Mouse (Mus musculus) ES-E14 (cell line): Measurements from ENCODE around the gene Tmem120b. TPM values are rescaled to one million over a fixed set of nuclear protein-coding genes. Genes with fewer than 3 reads are reported as not detected.

Experiments
- DNase-seq: peaks from one replicate; pipeline ENCODE4 v3.0.0-alpha.2; 2013; ENCODE audit warnings: low read depth, low spot score
- H3K27ac ChIP-seq: 2 replicates; pipeline ENCODE4 v1.5.1; 2012; ENCODE audit warnings: low read depth, mild to moderate bottlenecking, low read length, moderate library complexity, mixed read lengths; ENCODE audit not compliant: poor library complexity, insufficient read depth, severe bottlenecking
- H3K36me3 ChIP-seq: 2 replicates; pipeline ENCODE4 v1.6.1; 2012; ENCODE audit warnings: mild to moderate bottlenecking, low read length, moderate library complexity, mixed read lengths; ENCODE audit not compliant: control insufficient read depth, poor library complexity, insufficient read depth, severe bottlenecking
- H3K4me1 ChIP-seq, 2 experiments: fragments of 150-350 bp in 1 of 2; sonication (generic) in 1 of 2; 2 replicates each; pipeline ENCODE4 v1.6.1; 2012; ENCODE audit warnings: low read length in 2 of 2, mild to moderate bottlenecking in 1 of 2, mixed read lengths in 1 of 2; ENCODE audit not compliant: control insufficient read depth in 2 of 2, insufficient read depth in 2 of 2, poor library complexity in 1 of 2
- H3K4me3 ChIP-seq, 2 experiments: fragments of 150-350 bp in 1 of 2; sonication (generic) in 1 of 2; 2 replicates each; pipeline ENCODE4 v1.5.1; 2012; ENCODE audit warnings: low read length in 2 of 2, low read depth in 1 of 2, mild to moderate bottlenecking in 1 of 2, mixed read lengths in 1 of 2; ENCODE audit not compliant: insufficient read depth in 1 of 2, poor library complexity in 1 of 2, severe bottlenecking in 1 of 2
- H3K9ac ChIP-seq: 2 replicates; pipeline ENCODE4 v1.6.1; 2012; ENCODE audit warnings: low read depth, mild to moderate bottlenecking, low read length, mixed read lengths; ENCODE audit not compliant: poor library complexity, insufficient read depth, severe bottlenecking
- H3K9me3 ChIP-seq: fragments of 150-350 bp; sonication (generic); 2 replicates; pipeline ENCODE4 v1.6.1; 2012; ENCODE audit warnings: low read depth, mild to moderate bottlenecking, low read length; ENCODE audit not compliant: control insufficient read depth, insufficient read depth
- CHD2 ChIP-seq: IDR thresholded peaks from 2 replicates; pipeline ENCODE4 v1.6.1; 2014; ENCODE audit warnings: mild to moderate bottlenecking, low read depth, low read length, inconsistent platforms
- HCFC1 ChIP-seq: IDR thresholded peaks from 2 replicates; pipeline ENCODE4 v1.6.1; 2012; ENCODE audit warnings: low read length, inconsistent platforms, borderline replicate concordance; ENCODE audit not compliant: insufficient read depth
- MAFK ChIP-seq: IDR thresholded peaks from 2 replicates; pipeline ENCODE4 v1.6.1; 2014; ENCODE audit warnings: mild to moderate bottlenecking, low read depth, low read length, inconsistent platforms; ENCODE audit not compliant: insufficient read depth
- ZC3H11A ChIP-seq: IDR thresholded peaks from 2 replicates; pipeline ENCODE4 v1.6.1; 2012; ENCODE audit warnings: low read depth, mild to moderate bottlenecking, inconsistent platforms, low read length, borderline replicate concordance
- ZNF384 ChIP-seq: IDR thresholded peaks from 2 replicates; pipeline ENCODE4 v1.6.1; 2012; ENCODE audit warnings: low read depth, low read length, inconsistent platforms
- in situ Hi-C, 2 experiments: fragments of 600-800 bp; cut with MboI; formaldehyde crosslinking; loops; one replicate each; pipeline ENCODE4 v1.15.1; 2025; ENCODE audit warnings: low sequenced_read_pairs in 2 of 2, inconsistent platforms in 1 of 2; ENCODE audit not compliant: unreplicated experiment in 2 of 2
- total RNA-seq: library from RNA; depleted of rRNA; stranded (reverse); fragments of 300-350 nt; gene quantifications from 2 replicates; pipeline ENCODE4 v1.2.3, GENCODE M21; 2012

Tmem120b gene
- total RNA-seq, 1 experiment = 21.9 TPM

DNA sequence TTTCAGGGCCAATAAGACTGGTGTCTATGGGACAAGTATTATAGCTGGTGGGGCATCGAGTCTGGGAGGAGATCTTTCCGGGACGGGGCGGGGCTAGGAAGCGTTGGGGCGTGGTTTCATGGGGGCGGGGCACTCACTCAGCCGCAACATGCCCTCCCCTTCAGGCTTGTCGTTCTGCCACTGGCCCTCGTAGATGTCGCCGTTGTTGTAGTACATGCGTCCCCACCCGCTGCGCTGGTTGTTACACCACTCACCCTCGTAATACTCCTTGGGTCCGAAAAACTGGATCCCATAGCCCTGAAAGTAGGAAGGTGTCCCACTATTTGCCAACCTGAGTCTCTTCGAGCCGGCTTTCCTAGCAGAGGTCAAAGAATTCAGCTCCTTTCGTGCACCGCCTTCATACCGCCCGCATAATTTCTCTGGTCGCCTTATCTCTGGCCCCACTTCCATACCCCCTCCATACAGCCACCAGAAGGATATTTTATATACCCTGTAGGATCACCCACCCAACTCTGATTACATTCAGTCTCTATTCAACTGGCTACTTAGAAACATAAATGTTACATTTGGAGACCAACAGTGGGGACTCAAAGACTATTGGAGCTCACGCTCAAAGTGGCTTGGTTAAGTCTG lies 29.0 kb upstream of the Tmem120b start:
- peak overlapping the region; percentile 79; the same call in 1 of the 2 replicates for H3K27ac ChIP-seq
- H3K36me3 ChIP-seq = no peaks in the 10 kb centered on the region
- H3K4me1 ChIP-seq = peaks cover 13 to 36% of the 10 kb centered on the region in 2 experiments
- H3K9ac ChIP-seq = peak overlapping the region; percentile 48; the same call in 1 of the 2 replicates
- DNase-seq = peak; percentile 74
- TF ChIP-seq HCFC1 = no peak
- no peak for TF ChIP-seq ZNF384
- no peak for TF ChIP-seq CHD2
- no peak for TF ChIP-seq ZC3H11A
- no peak for TF ChIP-seq MAFK
- peak overlapping the region; percentile 37 to 50 for H3K4me3 ChIP-seq
- in situ Hi-C loops = no loop called here
- H3K9me3 ChIP-seq = no peaks in the 10 kb centered on the region

DNA sequence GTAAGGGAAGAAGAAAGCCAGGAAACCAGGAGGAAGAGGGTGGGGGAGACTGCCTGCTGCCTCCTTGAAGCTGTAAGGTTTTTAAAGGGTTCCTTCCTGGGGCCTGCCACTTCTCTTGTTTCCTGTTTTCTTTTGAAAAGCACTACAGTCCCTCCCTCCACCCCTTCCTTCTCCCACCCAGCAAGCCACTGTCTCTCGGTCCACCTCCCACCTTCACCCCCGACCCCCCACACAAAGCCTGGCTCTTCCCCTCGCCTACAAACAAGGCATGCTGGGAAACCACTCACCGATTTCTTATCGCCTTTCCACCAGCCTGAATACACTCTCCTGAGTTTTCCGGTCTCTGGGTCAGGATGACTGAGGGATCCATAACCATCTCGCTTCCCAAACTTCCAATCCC lies 27.4 kb upstream of the Tmem120b start:
- Histone ChIP-seq H3K4me3 (peak overlapping the region in 1 of 2 experiments; percentile 34; a peak in 2 of 4 replicates), H3K9me3 (no peaks in the 10 kb centered on the region), H3K4me1 (peaks cover 16 to 25% of the 10 kb centered on the region in 2 experiments), H3K9ac (peak overlapping the region; percentile 57), H3K27ac (peak overlapping the region; percentile 71), H3K36me3 (no peaks in the 10 kb centered on the region)
- TF ChIP-seq ZNF384 (no peak), ZC3H11A (no peak), MAFK (no peak), CHD2 (no peak), HCFC1 (no peak)
- no peak for DNase-seq
- in situ Hi-C loops = no loop called here

DNA sequence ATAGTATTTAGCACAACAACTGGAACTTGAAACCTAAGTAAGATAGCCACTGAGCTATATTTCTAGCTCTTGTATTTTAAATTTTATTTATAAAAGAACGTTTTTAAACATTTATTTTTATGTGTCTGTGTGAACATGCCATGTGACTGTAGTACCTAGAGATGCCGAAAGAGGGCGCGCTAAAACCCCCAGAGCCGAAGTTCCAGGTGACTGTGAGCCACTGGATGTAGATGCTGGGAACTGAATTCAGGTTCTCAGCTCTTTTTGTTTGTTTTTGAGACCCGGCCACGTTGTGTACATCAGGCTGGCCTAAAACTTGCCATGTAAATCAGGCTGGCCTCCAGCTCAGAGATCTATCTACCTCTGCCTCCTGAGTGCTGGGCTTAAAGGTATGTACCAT lies 24.4 kb upstream of the Tmem120b start:
- in situ Hi-C loops = no loop called here
- Histone ChIP-seq H3K27ac (no peak overlapping the region), H3K4me1 (peaks cover 5 to 6% of the 10 kb centered on the region in 2 experiments), H3K36me3 (no peaks in the 10 kb centered on the region), H3K9ac (no peak overlapping the region; the same call in 1 of the 2 replicates), H3K9me3 (no peaks in the 10 kb centered on the region), H3K4me3 (no peak overlapping the region)
- TF ChIP-seq ZC3H11A (no peak), CHD2 (no peak), MAFK (no peak), ZNF384 (no peak), HCFC1 (no peak)
- DNase-seq = no peak

DNA sequence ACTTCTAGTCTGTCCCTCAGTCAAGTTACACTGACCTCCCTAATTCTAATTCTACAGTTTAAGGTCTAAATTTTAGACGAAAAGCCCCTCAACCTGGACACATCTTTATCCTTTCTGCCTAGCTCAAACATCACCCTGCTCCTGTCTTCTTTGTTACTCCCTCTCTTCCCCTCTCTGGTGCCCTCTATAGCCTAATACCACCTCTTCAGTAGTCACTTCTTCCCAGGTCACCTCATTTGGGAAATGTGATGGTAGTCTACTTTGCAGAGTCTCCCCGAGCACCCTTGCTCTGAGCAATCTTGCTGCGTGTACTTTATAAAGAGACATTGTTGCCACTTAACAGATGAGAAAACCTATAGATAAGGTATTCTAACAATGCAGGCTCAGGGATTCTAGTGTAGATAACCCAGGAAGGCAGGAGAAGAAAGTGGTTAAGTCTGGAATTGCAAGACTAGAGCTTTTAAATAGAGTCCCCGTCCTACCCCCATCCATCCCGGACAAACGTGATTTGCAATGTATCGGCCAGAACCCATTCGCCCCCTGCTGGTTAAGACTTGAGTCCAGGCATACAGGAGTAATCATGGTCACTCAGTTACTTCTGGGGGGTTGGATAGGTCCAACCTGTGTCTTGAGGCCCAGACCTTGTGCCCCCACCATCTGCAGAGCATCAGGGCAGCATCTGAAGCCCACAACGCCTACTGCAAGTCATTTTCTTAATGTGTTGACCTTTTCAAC lies 22.5 kb upstream of the Tmem120b start:
- no peak overlapping the region for H3K27ac ChIP-seq
- H3K4me1 ChIP-seq = peaks cover 0 to 3% of the 10 kb centered on the region in 2 experiments; a peak in 1 of 4 replicates
- peak; percentile 66 for DNase-seq
- no peak overlapping the region for H3K9ac ChIP-seq
- TF ChIP-seq ZNF384 = no peak
- TF ChIP-seq HCFC1 = no peak
- no peak for TF ChIP-seq MAFK
- TF ChIP-seq ZC3H11A = no peak
- TF ChIP-seq CHD2 = no peak
- no peaks in the 10 kb centered on the region for H3K9me3 ChIP-seq
- H3K36me3 ChIP-seq = no peaks in the 10 kb centered on the region
- in situ Hi-C loops = no loop called here
- H3K4me3 ChIP-seq = no peak overlapping the region
